Mouse (Mus musculus) v-Abl transformed pro-B cells (cell line): ENCODE results near the gene Nhlrc4.

Source experiments
- in situ Hi-C, 2 experiments: fragments of 400-800 bp; cut with MboI; formaldehyde crosslinking; loops; one replicate each; pipeline ENCODE4 v1.15.1; 2025; ENCODE audit not compliant: unreplicated experiment in 2 of 2

Nhlrc4 gene

DNA sequence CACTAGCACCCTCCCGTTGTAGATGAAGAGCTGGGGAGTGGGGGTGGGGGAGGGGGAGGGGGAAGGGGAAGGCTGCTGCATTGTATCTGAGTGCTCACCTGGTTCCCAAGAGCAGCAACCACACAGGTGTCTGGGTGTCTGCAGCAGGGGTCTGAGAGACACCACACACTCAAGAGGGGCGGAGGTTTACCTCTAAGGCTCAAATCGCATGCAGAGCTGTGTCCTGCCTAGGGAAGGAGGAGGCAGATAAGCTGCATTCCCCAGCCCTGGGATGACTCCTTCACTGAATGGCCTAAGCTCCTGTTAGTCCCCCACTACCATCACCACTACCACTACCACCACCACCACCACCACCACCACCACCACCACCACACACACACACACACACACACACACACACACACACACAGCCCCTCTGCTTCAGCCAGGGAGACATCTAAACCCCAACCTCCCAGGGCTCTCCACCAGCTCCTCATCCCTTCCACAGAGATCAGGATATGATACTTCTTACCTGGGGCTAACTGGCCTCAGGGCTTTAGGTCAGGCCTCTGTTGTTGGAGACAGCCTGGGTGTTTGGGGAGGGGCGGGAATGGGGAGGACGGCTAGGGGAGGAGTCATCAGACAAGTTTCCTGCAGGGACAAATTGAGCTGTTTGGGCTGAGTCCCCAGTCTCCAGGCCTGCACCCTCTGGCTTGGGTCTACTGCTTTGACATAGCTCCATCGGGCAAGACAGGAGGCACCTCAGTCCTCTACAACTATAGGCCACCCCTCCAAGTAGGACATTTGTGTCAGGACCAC is at the start of gene Nhlrc4, which contains the start of gene Pigq:
TSS of gene Nhlrc4 (minus strand) at position 596 of the 798 bp plus-strand sequence.
TSS of gene Pigq (minus strand) at position 571 of the 798 bp plus-strand sequence.
- in situ Hi-C loops, result no loop called here

DNA sequence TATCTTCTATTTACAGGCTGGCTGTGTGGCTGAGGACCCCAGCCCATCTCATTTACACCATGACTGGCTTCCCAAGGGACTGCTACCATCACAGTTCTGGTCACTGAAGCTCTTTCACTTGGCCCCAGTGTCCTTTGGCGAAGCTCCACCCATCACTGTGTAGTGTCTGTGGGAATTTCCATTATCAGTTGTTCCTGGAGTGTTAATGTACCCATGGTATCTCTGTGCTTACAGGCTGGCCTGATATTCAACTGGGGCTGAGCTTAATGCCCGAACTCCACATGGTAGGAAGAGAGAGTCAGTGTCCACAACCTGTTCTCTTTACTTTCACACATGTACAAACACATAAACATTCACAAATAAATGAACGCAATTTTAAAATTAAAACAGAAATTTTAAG is 48.7 kb upstream of the Nhlrc4 start:
- in situ Hi-C loops, result no loop called here

DNA sequence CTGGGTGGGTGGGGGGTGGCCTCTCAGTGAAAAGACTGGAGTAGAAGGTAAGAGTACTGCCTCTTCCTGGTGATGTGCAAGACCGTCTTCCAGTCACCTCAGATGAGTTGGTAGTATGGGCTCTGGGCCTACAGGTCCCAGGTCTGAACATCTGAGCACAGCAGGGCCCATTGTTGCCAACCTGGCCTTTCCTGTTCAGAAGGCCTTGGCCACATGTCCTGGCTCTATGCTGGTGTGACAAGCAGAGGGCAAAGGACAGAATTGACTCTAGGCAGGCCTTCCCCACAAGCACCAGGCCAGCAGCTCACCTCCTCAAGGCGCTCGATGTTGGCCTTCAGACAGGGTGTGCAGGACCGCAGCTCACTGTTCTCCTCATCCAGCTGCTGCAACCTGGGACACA is 47.5 kb upstream of the Nhlrc4 start:
- in situ Hi-C loops, result no loop called here

DNA sequence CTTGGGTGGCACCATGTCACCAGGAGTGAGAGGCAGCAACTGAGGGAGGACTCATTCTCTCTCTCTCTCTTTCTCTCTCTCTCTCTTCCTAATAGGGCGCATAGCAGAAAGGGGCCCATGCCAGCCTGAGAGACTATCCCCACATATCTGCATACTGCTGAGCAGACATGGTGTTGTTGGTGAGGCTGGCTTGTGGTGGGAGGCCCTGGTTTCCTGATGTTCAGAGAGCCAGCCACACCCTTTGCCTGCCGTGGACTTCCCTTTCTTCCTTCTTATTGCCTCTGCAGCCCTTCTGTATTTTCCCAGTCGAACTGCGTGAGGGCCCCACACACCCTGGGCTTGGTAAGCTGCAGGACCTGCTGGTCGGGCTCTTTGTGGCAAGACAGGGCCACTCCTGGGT is 45.6 kb upstream of the Nhlrc4 start:
- in situ Hi-C loops, result no loop called here

DNA sequence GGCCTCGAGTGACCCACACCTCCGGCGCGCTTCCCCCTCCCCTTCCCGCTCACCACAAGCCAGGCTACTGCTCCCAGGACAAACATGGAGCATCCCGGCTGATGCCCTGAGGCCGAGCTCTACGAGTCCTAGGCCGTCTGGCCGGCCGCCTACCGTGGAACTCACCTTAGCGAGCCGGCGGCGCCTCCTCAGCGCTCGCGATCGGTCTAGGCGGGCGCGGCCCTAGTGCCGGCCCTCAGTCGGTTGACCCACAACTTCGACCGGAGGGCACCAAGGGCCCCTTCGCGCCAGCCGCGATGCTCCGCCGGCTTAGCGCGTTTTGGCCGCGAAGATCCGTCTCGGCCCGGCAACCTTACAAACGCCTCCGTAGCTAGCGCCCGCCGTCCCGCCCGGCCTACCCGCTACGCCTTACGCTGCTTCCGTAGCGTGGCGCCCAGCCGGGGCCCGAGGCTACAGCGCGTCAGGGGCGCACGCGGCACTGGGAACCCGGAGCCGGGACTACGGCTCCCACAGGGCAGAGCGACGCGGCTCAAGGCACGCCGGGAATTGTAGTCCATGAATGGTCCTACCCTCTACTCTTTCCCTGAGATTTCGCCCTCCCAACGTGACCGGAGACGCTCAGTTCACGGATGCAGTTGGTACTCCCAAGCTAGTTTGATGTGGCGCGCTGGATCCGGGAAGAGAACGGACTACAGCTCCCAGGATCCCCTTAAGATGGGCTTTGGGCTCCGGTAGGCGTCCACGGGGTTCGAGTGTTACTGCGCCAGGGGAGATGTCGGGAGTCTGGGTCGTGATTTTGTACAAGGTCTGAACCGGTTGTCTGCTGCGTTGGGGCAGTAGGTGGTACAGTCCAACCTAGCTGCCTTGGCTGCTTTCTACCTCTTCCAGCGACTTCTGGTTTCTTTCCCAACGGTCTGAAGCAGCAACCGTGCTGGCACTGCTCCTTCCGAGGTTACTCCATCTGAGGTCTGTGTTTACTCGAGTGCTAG is 40.8 kb upstream of the Nhlrc4 start, which contains the start of gene Capn15:
TSS of gene Capn15 (minus strand) at position 491 of the 989 bp plus-strand sequence.
- in situ Hi-C loops, result no loop called here

DNA sequence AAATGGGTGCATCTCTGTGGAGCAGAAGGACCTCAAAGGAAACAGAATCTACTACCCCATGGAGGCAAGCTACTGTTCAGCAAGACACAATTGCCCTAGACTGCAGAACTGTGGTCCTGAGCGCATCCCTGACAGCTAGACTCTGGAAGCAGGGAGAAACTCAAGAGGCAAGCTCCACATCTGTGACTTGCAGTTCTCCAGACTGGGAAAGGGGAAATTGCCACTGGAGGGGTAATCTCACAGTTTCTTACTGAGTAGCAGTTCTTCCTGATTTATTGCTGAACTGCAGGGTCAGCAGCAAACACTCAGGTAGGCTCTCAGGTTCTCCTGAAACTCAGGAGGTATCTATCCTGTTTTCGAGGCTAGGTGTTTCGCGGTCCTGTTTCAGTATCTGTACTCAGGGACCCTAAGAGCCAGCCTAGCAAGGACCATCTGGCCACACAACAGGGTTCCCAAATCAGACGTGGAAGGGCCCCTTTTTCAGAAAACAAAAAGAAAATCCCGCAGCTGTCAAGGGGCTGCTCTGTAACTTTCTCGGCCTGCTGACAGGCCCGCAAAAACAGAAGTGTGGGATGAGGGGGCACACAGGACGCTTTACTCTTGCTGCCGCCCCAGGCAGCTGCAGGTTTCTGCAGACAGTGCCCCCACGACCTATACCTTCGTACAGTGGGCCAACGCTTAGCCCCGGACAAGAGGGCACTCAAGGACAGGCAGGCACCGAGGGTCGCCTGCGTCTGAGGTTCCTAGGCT is 40.0 kb upstream of the Nhlrc4 start:
- in situ Hi-C loops, result no loop called here

DNA sequence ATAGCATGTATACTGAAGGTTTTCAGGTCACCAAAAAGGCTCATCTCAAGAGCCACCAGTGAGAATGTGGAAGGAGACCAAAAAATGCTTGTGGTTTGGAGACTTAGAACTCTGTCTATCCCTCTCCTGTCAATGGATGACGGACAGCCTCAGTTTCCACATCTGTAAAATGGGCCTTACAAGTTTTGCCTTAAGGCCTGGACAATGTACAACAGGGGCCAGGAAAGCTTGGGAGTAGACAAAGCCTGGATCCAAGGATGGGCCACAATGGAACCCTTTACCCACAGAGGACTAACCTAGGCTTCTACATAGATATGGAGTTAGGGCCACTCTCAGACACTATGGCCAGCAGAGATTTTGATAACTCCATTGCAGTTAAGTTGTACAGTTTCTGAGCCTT is 39.3 kb upstream of the Nhlrc4 start:
- in situ Hi-C loops, result no loop called here

DNA sequence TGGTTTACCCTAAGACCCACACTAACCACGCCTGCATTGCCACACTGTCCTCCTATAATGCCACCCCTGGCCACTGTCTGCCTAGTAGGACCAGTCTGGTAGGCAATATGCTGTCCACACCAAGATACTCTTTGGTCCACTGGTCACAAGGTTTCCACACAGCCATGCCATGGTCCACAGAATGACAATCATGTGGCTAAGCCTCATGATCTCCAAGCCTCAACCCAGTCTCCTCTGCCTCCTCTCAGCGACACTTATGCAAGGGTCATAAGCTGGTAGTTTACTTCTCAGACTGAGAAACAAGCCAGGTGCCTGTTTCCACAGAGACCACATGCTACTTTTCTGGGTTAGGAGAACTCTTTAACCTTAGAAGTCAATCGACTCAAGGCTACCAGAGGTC is 38.2 kb upstream of the Nhlrc4 start:
- in situ Hi-C loops, result no loop called here

DNA sequence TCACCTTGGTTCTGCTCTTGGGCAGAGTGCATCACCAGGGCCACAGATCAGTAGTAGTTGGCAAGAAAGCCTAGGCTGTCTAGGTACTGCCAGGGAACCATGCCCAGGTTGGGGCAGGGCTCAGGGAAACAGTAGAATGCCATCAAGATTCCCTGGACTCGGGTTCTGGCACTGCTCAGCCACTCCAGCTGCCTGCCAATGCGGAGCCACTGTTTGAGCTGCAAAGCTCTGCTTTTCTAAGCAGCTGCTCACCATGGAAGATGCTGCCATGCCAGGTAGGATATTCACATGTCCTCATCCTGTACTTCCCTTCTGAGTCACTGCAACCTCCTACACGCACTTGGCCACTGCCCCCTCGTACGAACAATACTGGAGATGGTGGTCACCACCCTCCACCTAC is 36.1 kb upstream of the Nhlrc4 start:
- in situ Hi-C loops, result no loop called here

DNA sequence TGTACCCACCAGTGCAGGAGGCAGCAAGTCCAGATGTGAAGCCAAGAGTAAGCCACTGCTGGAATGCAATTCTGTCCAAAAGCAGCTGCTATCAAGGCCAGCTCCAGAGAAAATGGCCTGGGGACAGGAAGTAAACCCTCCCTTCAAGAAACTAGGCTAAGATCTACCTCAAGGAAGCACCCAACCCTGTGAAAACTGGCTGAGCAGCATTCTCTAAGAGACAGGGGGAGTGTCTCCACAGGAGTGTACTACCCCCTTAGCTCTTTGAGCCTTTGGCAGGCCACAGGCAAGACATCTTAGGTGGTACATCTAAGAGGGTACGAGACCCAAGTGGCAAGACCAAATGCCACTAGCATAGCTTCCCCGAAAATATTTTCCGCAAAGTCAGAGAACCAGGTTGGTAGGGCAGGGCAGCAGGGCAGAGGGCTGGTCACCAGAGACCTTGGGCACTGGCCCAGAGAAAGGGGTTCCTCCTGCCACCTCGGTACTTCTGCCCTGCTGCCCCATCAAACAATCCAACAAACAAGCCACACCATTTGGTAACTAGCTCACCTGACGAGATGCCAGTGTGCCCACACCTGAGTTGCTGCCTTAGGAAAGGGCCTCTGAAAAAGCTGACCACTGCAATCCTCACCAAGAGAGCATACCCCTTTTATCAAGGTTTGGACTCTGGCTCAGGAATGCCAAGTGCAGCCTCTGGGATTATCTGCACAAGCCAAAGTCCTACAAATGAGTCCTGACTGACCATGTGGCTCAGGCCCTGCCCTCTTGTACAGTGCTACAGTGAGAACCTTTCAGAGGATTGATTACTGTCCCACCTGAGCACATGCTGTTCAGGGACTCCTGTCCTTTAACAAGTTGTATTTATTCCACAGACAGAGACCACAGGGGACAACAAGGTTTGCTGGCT is 35.3 kb upstream of the Nhlrc4 start:
- in situ Hi-C loops, result no loop called here

DNA sequence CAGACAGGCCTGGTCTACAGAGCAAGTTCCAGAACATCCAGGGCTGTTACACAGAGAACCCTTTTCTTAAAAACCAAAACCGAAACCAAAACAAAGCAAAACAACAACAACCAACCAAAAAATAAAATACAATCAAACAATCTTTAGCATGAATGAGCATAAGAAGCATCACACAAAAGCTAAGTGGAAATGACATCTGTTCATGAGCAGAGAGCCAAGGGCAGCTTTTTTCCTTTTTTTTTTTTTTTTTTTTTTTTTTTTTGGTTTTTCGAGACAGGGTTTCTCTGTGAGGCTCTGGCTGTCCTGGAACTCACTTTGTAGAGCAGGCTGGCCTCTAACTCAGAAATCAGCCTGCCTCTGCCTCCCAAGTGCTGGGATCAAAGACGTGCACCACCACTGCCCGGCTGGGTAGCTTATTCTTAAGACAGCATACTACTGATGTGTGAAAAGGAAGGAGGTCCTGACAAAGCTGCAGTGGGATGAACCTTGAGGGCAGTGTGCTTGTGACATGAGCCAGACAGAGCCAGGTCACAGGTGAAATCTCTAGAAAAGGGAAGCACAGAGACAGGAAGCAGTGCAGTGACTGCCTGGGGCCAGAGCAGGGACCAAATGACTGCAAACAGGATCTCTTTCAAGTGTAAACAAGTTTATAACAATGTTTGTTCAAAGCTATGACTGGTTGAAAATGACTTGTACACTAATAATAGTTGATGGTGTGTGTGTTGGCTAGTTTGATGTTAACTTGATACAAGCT is 26.4 kb upstream of the Nhlrc4 start:
- in situ Hi-C loops, result no loop called here

DNA sequence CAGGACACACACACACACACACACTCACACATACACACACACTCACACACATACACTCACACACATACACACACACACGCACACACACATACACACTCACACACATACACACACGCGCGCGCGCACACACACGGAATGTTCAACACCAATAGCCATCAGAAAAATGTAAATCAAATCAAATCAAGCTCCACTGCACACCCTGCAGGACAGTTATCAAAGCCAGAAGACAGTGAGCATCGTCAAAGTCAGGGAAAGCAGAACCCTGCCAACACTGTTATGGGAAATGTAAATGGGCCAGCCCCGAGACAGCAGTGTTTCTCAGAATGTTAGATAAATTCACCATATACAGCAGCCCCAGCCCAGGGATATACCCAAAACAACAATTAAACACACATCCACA is 25.7 kb upstream of the Nhlrc4 start:
- in situ Hi-C loops, result no loop called here

DNA sequence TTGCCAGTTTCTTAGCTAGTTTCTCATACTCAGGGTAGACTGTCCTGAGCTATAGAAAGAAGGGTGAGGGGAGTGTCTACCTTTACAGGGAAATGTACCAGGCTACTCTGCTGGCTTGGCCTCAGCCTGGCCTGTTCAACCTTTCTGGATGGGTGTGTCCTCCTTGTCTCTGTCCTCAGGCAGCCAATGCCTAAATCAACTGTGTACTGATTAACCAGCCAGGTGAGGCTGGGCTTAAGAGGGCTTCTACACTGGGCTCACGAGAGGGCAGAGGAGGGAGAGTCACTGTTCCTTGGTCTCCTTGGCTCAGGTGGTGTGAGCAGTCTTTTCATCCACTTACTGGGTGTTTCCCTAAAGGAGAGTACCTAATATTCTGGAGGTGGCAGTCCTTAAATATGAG is 23.4 kb upstream of the Nhlrc4 start:
- in situ Hi-C loops, result no loop called here

DNA sequence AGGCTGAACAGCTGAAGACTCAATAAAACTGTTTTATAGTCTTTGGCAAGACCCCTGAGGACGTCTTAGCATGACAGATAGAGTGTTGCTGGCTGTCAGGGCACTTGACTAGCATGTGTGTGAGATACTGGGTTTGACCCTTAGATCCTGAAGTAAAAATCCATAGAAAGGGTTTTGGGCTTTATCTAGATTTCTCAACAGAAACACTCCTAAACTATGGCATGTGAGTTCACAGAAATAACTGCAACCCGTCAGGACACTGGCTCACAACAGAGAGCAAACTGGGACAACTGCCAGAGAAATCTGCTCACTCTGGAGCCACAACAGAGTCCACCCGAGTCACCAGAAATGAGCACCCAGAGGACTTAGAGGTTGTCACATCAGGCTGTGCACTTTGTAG is 22.9 kb upstream of the Nhlrc4 start:
- in situ Hi-C loops, result no loop called here

DNA sequence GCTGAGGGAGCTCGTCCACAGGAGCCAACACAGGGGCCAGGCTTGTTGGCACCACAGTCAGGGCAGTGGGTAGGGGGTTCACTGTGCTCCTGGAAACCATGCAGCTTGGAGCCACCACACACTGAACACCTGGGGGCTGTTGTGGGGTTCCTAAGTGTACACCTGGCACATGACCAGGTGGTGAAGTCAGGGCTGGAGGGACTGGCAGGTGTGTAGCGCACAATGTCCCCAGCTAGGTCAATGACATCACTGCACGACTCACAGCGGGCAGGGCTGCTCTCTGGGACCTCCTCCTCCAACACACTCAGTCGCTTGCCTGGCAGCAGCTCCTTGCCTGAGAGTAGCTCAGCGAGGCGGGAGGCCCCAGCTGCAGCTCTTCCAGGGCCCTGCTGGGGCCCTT is 19.5 kb upstream of the Nhlrc4 start:
- in situ Hi-C loops, result no loop called here

DNA sequence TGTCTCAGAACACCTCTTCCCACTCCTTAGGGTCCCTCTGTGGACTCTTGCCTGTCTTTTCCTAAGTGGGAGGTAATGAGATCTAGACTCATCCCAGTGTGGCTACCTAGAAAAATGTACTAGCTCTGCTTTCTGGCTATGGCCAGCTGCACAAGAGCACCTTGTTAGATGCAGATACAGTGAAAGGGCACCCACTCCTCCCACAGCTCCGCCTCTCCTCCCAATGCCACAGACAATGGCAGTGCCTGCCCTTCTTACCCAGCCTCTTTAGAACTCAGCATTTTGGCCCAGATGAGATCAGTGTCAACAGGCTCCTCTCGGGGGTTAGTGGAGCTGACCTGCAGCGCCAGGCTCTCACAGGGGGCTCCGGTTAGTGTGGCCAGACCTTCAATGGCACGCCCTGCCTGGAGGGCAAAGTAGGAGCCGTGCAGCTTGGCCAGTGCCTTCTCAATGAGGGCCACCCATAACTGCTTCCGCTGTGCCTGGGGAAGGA is 17.7 kb upstream of the Nhlrc4 start:
- in situ Hi-C loops, result no loop called here

DNA sequence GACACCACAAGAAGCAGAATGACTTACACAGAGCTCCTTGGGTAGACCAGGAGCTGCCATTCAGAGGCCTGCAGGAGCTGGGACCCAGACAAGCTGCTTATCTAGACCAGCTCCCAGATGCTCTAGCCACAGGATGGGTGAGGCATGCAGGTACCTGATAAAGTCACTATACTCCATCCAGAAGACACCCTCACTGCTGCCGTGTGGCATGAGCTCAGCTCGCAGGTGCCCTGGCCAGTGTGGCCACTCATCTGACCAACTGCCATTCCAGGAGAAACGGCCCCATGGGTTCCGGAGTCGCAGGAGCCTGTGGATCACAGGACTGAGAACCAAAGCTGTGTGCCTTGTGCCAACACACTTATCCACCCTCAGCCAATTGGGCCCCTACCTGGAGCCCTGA is 16.8 kb upstream of the Nhlrc4 start:
- in situ Hi-C loops, result no loop called here

DNA sequence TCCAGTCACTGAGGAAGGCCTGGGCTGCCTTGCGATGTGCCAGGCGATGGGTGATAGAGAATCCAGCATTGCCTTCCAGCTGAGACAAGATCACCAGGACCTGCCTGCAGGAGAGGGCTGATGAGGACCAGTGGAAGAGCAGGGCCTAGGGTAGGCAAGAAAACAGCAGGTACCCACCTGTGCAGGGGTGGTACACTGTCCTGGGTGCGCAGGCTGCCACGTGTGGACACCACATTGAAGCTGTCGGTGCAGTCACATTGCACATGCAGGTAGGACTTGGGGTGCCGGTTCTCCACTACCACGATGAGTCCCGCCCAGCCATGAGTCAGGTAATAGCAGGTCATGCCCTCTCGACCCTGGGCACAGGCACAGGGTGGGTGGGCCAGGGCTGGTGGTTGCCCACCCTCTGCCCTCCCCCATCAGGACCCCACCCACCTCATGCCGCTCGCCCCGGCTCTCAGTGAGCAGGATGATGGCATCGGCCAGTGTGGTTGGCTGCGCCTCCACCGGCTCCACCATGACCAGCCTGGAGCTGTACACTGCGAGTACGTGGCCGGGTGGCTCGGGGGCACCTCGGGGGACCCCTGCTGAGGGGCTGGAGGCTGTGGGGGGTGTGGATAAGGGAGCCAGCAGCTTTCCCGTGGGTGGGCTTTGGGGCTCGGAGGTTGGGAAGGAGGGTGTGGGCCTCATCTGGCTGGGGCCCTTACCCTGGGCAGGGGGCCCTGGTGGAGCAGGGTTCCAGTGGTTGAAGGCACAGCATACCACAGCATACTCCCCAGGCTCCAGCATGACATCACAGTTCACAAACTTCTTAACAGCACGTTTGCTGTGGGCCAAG is 15.1 kb upstream of the Nhlrc4 start:
- in situ Hi-C loops, result no loop called here
